Mouse (Mus musculus) frontal cortex, adult 2 months (tissue): ENCODE measurements at regions not wholly inside any gene's neighbourhood (a gene's known extent, or its start where the extent isn't known, plus 50 kb on each side); places are given as distances from the start of the nearest gene placed in this dataset.

Source experiments
- DNase-seq, 2 experiments: peaks; one replicate each; pipeline ENCODE4 v3.0.0; 2022; ENCODE audit warnings: low spot score in 1 of 2; ENCODE audit errors: extremely low spot score in 1 of 2

GRCm38 (mm10) chrX:143996716-143997115 is 63.6 kb upstream of the Dcx start:
- peak; percentile 2 to 64 for DNase-seq
